Mouse (Mus musculus): ENCODE results near the gene Pet100. TPM values are rescaled to one million over a fixed set of nuclear protein-coding genes. Genes with fewer than 3 reads are reported as not detected.
A peak's percentile ranks its signal among the peaks of the same experiment; 100 is the strongest.

The Pet100 gene
- total RNA-seq, 2 experiments from 2014 or later, result 61.7 to 66.4 TPM

DNA sequence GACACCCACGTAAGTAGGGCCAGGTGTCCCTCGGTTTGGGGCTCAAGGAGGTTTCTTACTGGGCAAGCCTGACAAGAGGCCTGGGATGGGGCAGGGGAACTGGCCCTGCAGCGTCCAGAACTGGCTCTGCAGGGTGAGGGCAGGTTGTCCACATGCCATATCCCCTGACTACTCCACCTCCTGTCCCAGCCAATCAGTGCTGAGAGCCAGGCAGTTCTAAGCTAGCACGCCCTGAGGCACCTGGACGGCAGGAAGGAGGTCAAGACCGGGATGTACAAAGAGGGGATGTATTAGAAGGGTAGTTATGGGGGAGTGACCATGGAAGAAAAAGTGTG is 11.6 kb upstream of the Pet100 start:
- no peak for DNase-seq
- intact Hi-C loops (cut with DNase I), result no loop called here

DNA sequence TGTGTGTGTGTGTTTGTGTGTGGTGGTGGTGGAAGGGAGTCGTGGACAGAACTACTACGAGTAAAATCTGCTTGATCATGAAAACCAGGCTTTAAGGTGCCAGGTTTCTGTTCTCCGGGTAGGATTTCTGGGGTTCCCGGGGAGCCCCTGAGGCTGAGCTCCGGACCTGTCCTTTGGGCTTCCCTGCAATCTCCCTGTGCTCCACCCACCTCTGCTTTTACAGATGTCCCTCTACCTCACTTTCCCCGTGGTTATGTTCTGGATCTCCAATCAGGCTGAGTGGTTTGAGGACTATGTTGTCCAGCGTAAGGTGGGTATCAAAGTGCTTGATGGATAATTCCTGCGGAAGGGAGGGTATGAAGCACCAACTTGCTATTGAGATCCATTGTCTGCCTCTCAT is 771 bp downstream of the Pet100 start:
- intact Hi-C loops (cut with DNase I), result loop anchor here (5.0 to 10.0 kb wide), 2 partner anchors 55 to 157 kb away; partner anchors contain the start of genes Pex11g and Trappc5
- no peak for DNase-seq

DNA sequence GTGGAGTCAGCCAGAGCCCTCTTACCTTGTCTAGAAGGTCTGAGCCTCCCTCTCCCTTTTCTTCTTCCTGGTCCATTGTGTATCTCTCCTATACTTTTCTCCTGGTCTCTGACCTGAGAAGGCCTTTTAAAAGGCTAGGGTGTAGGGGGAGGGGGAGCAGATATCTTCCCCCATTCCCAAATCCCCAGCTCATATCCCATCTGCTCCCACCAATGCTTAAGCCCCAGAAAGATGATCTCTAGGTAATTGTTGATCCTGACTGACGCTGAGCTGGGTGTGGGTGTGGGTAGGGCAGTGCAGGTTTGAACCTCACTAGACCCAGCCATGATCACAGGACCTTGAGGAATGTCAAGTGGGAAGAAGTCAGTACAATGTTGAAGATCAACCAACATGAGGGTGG is 4.1 kb downstream of the Pet100 start, which contains the start of gene Pcp2:
TSS of gene Pcp2 (minus strand) at position 101 of the 400 bp plus-strand sequence.
- DNase-seq, result no peak
- intact Hi-C loops (cut with DNase I), result loop anchor here (10.0 kb wide), 1 partner anchor 161 kb away; the partner anchor contains the start of gene Pex11g

DNA sequence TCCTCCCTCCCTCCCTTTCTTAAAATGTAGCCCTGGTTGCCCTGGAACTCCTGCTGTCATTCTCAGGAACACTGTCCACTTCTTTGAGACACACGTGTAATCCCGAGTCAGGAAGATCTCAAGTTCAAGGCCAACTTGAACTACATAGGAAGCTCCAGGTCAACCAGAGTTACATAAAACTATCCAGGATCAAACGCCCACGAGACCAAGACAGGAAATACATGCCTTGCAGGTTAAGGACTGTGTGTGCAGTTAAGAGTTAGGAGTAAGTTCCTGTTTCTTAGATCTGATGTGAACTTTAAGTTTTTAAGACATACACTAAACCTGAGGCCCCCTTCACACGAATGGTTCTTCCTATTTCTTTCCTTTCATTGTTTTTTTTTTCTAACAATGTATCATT is 5.6 kb downstream of the Pet100 start:
- no peak for DNase-seq
- intact Hi-C loops (cut with DNase I), result loop anchor here (10.0 kb wide), 1 partner anchor 162 kb away; the partner anchor contains the start of gene Pex11g

DNA sequence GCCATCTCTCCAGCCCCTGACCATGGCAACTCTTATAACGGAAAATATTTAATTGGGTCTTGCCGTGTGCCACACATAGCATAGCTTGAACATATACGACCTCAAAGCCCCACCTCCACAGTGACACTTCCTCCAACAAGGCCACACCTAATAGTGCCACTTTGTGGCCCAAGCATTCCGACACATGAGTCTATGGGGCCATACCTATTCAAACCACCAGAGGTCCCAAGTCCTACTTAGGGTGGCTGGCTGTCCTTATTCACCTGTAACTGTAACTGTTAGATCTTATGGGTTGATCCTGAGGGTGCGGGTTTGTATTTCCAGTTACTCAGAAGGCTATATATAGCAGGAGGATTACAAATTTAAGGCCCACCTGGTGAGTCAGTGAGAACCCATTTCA is 6.7 kb downstream of the Pet100 start:
- intact Hi-C loops (cut with DNase I), result loop anchor here (10.0 kb wide), 1 partner anchor 163 kb away; the partner anchor contains the start of gene Pex11g
- DNase-seq, result peak in 1 of 2 experiments; percentile 30

DNA sequence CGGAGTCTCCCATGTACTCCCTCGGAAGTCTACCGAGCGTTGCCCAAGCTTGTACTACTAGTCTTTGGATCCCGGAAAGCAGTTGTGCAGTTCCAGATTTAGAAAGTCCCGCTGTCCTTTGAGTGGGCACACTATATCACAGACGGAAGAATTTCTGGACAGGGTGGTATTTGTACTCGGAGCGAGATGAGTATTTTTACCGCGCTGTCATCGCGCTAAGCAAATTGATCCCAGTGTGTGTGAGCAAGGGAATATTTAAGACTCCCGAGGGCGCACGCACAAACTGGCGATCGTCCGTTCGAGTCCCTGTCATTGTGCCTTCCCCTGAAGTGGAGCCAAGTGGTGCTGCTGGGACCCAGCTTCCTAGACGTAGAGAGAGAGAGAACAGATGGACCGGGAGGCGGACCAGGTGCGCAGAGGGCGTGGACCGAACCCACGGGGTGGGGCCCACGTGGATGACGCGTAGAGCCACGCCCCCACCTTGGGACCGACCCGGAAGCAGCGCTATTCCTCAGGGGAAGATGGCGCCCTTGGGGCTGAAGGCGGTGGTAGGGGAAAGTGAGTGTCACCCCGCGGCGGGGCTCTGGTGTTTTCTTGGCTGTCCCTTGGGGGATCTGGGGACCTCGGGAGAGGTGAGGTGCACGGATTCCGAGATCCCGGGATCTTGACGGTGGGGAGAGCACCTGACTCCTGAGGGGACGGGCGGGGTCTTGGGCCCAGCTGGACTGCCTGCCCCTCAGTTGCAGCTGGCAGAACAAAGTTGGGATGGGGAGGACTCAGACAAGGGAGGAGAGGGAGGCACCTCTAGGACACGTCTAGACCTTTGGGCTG is 9.5 kb downstream of the Pet100 start, which contains the start of gene Stxbp2:
TSS of gene Stxbp2 (plus strand) at position 309 of the 831 bp plus-strand sequence.
- intact Hi-C loops (cut with DNase I), result no loop called here
- peak; percentile 45 to 58 for DNase-seq

DNA sequence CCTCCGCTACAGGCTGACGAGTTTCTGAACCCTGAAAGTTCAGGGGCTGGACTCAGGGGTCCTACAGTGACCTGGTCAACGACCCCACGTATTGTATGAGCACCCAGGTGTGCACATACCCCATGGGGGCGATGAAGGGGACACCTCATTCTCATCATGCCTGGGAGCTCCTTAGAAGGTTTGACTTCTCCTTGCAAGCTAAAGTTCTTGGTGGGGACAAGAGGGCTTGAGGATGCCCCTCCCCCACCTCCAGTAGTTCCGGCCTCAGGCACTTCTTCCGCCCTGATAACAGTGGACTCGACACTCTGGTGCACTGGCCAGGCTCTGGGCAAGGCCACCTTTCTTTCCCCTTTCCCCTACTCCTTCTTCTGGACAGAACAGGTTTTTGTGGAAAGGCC is 10.1 kb downstream of the Pet100 start:
- intact Hi-C loops (cut with DNase I), result no loop called here
- no peak for DNase-seq

DNA sequence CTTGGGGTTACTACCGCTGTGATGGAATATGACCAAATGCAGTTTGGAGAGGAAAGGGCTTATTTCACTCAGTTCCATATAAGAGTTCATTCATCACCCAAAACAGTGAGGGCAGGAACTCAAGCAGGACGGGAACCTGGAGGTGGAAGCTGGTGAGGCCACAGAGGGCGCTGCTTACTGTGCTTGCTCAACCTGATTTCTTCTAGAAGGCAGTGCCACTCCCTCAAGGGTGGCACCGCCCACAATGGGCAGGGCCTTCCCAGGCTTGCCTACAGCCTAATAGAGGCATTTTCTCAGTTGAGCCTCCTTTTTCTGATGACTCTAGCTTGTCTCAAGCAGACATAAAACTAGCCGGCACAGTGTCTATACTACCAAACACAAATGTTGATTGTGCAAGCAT is 24.5 kb downstream of the Pet100 start:
- intact Hi-C loops (cut with DNase I), result no loop called here
- DNase-seq, result peak in 1 of 2 experiments; percentile 36

DNA sequence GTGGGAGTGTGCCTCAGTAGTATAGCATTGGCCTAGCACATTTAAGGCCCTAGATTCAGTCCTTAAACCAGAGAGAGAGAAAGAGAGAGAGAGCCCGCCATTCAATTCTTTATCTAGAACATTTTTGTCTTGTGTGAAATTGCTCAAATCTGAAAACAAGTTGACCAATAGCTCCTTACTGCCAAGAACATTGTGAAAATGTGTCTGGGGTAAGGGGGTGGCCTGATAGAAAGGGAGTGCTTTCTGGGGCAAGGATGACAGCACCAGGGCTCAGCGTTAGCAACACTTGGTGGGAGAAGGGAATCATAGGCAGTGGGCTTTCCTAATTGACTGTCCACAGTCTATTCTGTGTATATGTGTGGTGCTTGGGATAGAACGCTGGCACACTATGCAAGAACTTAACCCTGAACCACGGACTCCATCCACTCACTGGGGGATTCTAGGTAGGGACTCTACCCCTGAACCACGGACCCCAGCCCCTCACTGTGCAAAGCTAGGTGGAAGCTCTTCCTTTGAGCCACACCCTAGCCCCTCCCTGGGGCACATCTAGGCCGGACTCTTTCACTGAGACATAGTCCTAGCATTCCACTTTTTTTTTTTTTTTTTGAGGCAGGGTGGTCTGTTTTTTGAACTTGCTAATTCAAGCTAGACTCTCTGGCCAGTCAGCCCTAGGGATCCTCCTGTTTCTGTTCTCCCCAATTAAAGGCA is 25.6 kb downstream of the Pet100 start:
- intact Hi-C loops (cut with DNase I), result no loop called here
- DNase-seq, result no peak

DNA sequence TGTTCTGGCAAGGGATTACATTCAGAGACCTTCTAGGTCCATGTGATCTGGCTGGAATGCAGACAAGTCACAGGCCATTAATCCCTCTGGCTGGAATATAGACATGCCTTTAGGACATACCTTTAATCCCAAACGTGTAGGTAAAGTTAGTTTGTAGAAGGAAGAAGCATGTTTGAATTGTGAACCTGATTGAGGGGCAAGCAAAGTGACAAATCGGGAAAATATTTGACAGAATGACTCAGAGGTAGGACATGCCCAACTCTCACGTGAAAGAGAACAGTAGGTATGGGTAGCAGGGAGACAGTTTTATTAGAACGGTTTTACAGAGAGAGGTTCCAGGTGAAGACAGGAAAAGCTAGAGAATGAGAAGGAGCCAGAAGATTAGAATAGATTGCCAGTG is 26.2 kb downstream of the Pet100 start:
- intact Hi-C loops (cut with DNase I), result no loop called here

DNA sequence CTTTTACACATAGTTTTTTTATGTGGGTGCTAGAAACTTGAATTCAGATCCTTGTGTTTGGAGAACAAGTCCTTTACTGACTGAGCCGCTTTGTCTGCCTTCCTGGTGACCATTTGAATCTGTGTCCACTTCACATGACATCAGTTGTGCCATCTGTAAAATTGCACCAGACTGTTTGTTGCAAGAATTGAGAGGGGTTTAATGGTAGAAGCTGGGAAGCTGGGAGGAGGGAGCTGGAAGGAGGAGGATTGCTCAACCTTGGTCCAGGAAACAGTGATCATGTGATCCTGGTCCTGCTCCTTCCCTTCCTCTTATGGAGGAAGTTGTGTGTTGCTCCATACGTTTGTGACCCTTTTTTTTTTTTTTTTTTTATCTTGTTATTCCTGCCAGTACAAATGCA is 26.9 kb downstream of the Pet100 start:
- intact Hi-C loops (cut with DNase I), result no loop called here
- DNase-seq, result no peak

More for the DNA sequence above, 26.2 kb downstream of the Pet100 start:
- no peak for DNase-seq

DNA sequence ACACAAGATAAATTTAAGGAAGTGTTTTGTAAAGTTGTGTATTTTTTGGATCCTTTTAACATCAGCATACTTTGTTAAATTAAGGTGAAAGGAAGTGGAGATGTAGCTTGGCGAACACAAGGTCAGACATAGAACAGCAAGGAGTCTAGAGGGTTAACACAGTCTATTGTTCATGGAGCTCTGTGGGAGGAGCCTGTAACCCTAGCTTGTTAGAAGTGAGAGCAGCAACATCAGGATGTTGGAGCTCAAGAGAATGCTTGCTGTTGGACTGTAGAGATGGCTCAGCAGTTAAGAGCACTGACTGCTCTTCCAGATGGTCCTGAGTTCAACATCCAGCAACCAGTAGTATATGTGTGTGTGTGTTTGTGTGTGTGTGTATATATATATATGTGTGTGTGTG is 27.6 kb downstream of the Pet100 start:
- no peak for DNase-seq
- intact Hi-C loops (cut with DNase I), result no loop called here

DNA sequence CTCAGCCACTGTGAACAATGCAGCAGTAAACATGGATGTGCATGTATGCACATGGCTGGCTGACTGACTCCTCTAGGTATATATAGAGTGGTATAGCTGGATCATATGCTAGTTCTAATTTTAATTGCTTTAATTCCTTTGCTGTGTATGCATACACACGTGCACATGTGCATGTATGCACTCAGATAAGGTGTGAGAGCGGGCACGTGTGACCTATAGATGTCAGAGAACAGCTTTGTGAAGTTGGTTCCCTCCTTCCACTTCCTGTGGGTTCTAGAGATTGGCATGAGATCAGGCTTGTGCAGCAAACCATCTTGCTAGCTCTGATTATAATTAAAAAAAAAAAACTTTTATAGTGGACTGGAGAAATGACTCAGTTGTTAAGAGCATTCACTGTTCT is 31.5 kb downstream of the Pet100 start:
- no peak for DNase-seq
- intact Hi-C loops (cut with DNase I), result no loop called here

DNA sequence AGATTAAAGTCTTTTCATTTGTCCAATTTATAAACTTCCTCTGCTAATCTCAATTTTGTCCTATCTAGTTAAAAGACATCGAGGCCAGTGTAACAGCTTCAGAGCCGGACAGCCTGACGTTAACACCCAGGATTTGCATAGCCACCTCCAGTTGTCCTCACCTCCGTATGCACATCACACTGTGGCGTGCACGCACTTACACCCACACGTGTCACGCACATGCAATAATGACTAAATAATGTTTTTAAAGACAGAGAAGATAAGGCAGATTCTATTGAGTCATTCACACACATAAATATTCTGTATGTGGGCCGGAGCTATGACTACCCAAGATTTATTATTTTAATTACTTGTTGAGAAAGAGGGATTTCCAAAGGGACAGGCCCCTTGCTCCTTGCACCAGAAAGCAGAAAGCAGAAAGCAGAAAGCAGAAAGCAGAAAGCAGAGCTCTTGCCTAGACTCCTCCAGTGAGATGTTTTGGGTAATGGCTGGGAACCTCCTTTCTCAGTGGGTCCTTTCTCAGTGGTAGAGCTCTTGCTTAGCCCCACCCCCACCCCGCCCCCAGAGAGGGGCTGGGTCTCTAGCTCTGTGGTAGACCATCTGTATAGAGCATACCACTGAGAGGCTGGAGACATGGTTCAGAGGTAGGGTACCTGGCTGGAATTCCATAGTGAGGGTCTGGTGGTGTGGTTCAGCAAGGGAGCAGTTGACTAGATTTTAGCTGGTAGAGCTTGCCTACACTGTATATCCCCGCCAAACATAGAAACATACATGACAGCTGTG is 33.6 kb downstream of the Pet100 start:
- intact Hi-C loops (cut with DNase I), result no loop called here

DNA sequence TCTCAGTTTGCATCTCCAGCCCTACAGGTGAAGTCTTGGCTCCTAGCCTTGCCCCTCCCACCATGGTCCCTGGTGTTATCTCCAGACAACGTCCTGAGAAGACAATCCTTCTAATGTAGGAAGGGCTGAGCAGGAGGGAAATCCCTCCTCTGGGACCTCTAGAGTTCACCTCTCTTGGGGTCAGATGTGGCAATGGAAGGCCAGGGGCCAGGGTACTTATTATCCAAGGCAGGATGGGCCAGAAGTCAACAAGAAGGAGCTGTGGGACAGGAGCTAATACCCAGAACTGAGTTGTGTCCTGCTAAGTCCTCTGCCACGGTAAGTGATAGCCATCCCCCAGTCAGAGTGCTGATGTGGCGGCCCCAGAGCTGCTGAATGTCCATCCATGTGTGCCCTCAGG is 34.2 kb downstream of the Pet100 start, which contains the start of gene Retn:
TSS of gene Retn (plus strand) at position 245 of the 400 bp plus-strand sequence.
- intact Hi-C loops (cut with DNase I), result no loop called here

More for the DNA sequence above, 33.6 kb downstream of the Pet100 start:
- DNase-seq, result no peak

DNA sequence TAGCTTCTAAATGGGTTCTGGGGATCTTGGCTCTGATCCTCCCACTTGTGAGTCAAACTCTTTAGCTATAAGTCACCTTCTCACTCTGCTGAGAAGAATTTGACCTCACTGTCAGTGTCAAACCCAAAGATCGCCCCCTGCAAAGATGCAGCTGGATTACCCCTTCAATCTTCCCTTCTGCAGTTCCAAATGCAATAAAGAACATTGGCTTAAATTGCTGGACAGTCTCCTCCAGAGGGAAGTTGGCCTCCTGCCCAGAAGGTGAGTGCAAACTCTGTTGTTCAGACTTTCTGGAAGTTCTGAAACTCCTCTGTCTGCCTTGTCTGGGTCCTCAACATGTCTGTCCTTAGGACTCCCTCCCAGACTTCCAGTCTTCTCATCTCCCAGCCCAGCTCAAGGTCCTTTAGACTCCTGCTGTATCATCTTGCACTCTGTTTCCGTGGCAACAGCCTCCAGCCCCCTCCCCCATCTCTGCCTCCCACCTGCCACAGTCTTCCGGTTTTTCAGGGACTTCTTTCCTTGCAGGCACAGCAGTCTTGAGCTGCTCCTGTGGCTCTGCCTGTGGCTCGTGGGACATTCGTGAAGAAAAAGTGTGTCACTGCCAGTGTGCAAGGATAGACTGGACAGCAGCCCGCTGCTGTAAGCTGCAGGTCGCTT is 35.5 kb downstream of the Pet100 start:
- intact Hi-C loops (cut with DNase I), result no loop called here
- no peak for DNase-seq

More for the DNA sequence above, 34.2 kb downstream of the Pet100 start, which contains the start of gene Retn:
- no peak for DNase-seq

DNA sequence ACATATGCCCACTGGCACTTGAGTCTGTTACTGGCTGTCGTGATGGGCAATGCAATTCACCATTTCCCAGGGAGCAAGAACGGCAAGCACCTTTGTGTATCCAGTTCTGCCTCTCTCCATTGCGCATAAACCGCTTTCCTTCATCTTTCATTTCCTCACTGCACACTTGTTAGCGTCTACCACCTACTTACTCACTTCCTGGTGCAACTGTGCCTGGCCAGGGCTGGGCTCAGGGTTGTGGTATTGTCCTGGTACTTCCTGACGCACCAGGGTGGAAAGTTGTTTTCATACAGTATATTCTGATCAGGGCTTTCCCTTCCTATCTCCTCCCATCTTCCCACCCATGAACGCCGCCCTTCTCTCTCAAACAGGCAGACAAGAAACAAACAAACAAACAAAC is 39.5 kb downstream of the Pet100 start:
- intact Hi-C loops (cut with DNase I), result no loop called here
- DNase-seq, result no peak

DNA sequence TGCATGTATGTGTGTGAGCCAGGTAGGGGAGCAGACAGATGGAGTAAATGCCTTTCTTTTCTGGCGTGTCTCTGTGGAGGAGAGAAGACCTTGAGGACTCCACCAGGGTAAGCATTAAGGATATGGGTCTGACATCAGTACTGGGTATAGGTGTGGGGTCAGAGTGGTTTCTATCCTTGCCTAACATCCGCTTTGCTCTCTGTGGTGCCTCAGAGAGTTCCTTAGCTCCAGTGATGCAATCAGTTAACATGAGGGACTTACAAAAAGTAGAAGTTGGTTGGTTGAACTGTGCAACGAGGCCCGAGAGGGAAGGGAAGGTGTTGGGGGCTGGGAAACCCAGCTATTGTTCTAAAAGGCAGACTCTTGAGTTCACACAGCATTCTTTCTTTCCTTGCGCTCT is 43.1 kb downstream of the Pet100 start:
- no peak for DNase-seq
- intact Hi-C loops (cut with DNase I), result no loop called here

DNA sequence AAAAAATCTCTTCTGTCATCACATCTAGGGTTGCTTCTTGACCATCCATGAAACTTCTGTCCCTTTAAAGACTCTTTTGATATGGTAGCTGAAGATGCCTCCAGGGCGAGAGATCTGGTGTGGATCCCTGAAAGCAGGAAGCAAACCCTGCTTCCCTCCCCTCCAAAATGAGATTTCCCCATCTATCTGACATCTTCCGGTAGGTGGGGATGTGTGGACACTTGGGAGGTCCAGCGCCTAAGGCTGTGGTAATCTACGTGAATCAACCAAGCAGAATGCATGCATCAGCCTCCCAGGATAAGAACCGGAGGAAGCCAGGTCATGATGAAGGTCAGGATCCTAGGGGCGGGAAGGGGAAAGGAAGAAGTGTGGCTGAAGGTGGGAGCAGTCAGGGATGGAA is 44.2 kb downstream of the Pet100 start, which contains the start of gene Mcemp1:
TSS of gene Mcemp1 (plus strand) at position 248 of the 400 bp plus-strand sequence.
- DNase-seq, result no peak
- intact Hi-C loops (cut with DNase I), result no loop called here

DNA sequence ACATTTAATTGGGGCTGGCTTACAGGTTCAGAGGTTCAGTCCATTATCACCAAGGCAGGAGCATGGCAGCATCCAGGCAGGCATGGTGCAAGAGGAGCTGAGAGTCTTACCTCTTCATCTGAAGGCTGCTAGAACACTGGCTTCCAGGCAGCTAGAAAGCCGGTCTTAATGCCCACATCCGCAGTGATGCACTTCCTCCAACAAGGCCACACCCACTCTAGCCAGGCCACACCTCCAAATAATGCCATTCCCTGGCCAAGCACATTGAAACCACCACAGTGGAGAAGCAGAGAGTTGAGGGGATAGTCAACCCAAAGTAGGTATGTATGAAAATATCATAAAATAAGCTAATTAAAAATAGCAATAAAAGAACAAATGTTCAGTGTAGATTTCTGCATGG is 49.0 kb downstream of the Pet100 start:
- no peak for DNase-seq
- intact Hi-C loops (cut with DNase I), result loop anchor here (10.0 kb wide), 2 partner anchors 206 to 316 kb away; partner anchors contain the start of genes A430078G23Rik and Pex11g
